Mouse (Mus musculus) limb, embryonic 15.5 days (tissue): ENCODE results near the gene Aacs. TPM values are rescaled to one million over a fixed set of nuclear protein-coding genes. Genes with fewer than 3 reads are reported as not detected.
"Not testable (repeated sequence)": the region's sequence is repeated elsewhere in the genome, so short reads cannot be mapped to it uniquely, and the experiment has no call there.

ENCODE experiments used
- ATAC-seq: fragments of 200-750 bp; cut with Nextera tagmentation; 2 replicates; pipeline ENCODE4 v1.8.0; 2017; ENCODE audit warnings: low read depth, moderate TSS enrichment; ENCODE audit not compliant: insufficient number of reproducible peaks, low FRiP score, low TSS enrichment
- H3K27ac ChIP-seq: fragments of 300-500 bp; sonication (generic); 2 replicates; pipeline ENCODE4 v1.5.1; 2015; ENCODE audit warnings: moderate library complexity, mild to moderate bottlenecking, inconsistent platforms
- H3K27me3 ChIP-seq: fragments of 300-500 bp; sonication (generic); 2 replicates; pipeline ENCODE4 v1.6.1; 2015; ENCODE audit warnings: inconsistent platforms
- H3K36me3 ChIP-seq: fragments of 300-500 bp; sonication (generic); 2 replicates; pipeline ENCODE4 v1.6.1; 2015; ENCODE audit warnings: inconsistent platforms
- H3K4me1 ChIP-seq: fragments of 300-500 bp; sonication (generic); 2 replicates; pipeline ENCODE4 v1.6.1; 2015; ENCODE audit warnings: inconsistent platforms
- H3K4me2 ChIP-seq: fragments of 300-500 bp; sonication (generic); 2 replicates; pipeline ENCODE4 v1.6.1; 2015; ENCODE audit warnings: mild to moderate bottlenecking, inconsistent platforms
- H3K4me3 ChIP-seq: fragments of 300-500 bp; sonication (generic); 2 replicates; pipeline ENCODE4 v1.5.1; 2015; ENCODE audit warnings: mild to moderate bottlenecking, inconsistent platforms
- H3K9ac ChIP-seq: fragments of 300-500 bp; sonication (generic); 2 replicates; pipeline ENCODE4 v1.6.1; 2015; ENCODE audit warnings: inconsistent platforms
- H3K9me3 ChIP-seq: fragments of 300-500 bp; sonication (generic); 2 replicates; pipeline ENCODE4 v1.6.1; 2016; ENCODE audit warnings: inconsistent platforms
- WGBS: fragments of 180-500 bp; shearing (Covaris S2); methylation state at CpG from one replicate; pipeline ENCODE4 v1.1.7; 2015; 5-methylcytosine and 5-hydroxymethylcytosine counted together
- polyA plus RNA-seq: library from polyadenylated mRNA; unstranded; fragments of >200 nt; fragmentation: Nextera tagmentation; extraction: Ambion mirVana; gene quantifications from 2 replicates; pipeline ENCODE4 v1.2.1, GENCODE M21; 2015

Gene Aacs
- polyA plus RNA-seq: 50.5 and 53.2 TPM in 2 replicates

DNA sequence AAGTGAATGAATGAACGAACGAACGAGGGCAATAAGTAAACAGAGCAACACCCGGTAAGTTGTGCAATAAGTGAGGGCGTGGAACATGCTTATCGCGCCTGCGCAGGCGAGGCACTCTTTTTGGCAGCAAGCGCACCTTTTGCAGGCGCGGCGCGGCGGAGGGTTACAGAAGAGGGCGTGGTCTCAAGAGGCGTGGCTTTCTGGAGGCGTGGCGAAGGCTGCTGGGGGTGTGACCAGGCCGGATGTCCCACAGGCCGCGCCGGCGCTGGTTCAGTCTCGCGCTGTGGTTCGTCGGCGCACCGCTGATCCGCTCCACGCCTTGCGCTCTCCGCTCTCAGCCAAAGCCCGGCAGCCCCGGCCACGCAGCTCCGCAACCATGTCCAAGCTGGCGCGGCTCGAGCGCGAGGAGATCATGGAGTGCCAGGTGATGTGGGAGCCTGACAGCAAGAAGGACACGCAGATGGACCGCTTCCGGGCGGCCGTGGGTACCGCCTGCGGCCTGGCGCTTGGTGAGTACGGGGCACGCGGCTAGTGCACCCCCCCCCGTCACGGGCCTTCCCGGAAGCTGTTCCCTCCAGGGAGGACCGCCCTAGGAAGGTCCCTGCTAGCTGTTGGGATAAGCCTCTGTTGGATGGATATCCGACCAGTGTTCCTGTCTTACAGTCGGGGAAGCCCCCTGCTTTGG, at the start of gene Aacs:
TSS of gene Aacs (plus strand) at position 214 of the 685 bp plus-strand sequence.
- Histone ChIP-seq H3K9me3 (no peaks in the 10 kb centered on the region), H3K4me3 (peak within 1 kb of the TSS; percentile 91), H3K36me3 (no peaks in the 10 kb centered on the region), H3K27me3 (no peaks in the 10 kb centered on the region), H3K4me2 (peak within 1 kb of the TSS; percentile 90), H3K4me1 (peaks cover 28% of the 10 kb centered on the region), H3K27ac (peak within 1 kb of the TSS; percentile 86), H3K9ac (peak within 1 kb of the TSS; percentile 80)
- peak; percentile 89 for ATAC-seq
- under 1% methylated on average over 58 of the region's 60 CpGs for WGBS

DNA sequence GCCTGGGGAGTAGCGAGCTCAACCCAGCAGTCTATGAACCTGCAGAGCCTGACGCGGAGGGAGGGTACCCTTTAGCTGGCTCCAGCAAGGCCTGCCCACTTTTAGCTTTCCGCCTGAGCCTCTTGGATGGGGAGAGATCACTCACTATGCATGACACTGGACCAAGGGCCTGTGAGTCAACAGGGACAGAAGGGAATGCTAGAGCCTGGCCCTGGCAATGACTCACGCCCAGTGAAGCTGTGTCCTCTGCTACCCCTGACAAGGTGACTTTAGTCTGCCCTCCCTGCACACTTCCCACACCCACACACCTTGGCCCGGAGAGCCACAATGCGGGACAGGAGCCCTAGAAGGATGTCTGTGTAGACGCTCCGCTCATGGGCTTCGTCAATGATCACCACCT, 49.3 kb upstream of the Aacs start:
- H3K4me2 ChIP-seq: no peak overlapping the region
- H3K4me3 ChIP-seq: no peak overlapping the region
- no peaks in the 10 kb centered on the region for H3K4me1 ChIP-seq
- H3K27me3 ChIP-seq: no peaks in the 10 kb centered on the region
- WGBS: 95% methylated on average over 10 of the region's 10 CpGs
- no peak overlapping the region for H3K27ac ChIP-seq
- no peak overlapping the region for H3K9ac ChIP-seq
- peaks cover 100% of the 10 kb centered on the region for H3K36me3 ChIP-seq
- ATAC-seq: no peak
- H3K9me3 ChIP-seq: no peaks in the 10 kb centered on the region

DNA sequence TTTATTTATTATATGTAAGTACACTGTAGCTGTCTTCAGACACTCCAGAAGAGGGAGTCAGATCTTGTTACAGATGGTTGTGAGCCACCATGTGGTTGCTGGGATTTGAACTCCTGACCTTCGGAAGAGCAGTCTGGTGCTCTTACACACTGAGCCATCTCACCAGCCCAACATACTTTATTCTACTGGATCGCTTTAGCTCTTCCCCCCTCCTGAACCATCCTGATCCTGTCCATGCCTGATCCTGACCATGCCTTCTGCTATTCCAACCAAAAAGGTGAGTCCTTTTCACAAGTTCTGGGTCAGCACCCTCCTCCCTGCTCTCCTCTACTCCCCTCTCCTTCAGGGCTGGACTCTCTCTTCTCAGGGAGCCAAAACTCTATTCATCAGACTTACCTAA, 43.3 kb upstream of the Aacs start:
- not testable (repeated sequence) for H3K27me3 ChIP-seq, H3K4me3 ChIP-seq, H3K27ac ChIP-seq, H3K4me2 ChIP-seq, ATAC-seq, H3K9me3 ChIP-seq, H3K9ac ChIP-seq
- peaks cover 11% of the 10 kb centered on the region for H3K4me1 ChIP-seq
- WGBS: 100% methylated on average over 2 of the region's 2 CpGs
- H3K36me3 ChIP-seq: peaks cover 46% of the 10 kb centered on the region

DNA sequence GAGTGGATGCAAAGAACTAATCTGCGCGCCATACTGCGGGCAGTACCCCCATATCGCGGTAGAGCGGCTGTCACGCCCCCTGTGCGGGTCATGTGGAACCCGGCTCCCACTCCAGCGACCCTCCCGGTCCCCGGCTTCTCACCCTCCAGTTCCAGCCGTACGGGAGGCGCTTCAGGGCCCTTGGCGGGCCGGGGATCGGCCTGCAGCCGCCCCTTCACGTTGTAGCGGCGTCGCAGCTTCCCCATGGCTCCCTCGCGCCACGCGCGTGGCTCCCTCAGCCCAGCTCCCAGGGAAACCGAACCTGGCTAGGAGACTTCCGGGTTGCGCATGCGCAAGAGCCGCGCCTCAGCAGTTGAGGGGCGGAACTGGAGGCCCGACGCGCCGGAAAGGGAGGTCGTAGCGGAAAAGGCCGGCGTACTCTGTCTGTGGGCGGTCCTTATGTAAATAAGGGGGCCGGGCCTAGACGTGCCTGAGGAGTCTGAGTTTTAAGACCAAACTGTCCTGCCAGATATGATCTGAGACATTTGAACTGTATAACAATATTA, 41.7 kb upstream of the Aacs start, which contains the start of gene Dhx37:
TSS of gene Dhx37 (minus strand) at position 329 of the 545 bp plus-strand sequence.
- peak within 1 kb of the TSS; percentile 65; the same call in 1 of the 2 replicates for H3K27ac ChIP-seq
- ATAC-seq: peak; percentile 92

DNA sequence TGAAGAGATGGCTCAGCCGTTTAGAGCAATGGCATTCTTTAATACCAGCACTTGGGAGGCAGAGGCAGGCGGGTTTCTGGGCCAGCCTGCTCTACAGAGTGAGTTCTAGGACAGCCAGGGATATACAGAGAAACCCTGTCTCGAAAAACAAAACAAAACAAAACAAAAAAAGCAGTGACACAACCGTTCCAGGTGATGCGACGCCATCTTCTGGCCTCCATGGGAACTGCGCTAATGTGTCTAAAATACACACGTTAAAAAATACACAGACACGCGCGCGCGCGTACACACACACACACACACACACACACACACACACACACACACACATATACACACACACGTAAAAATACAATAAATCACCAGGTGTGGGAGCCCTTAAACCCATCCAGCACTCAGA, 41.3 kb upstream of the Aacs start:
- 55% methylated on average over 15 of the region's 15 CpGs for WGBS
- ATAC-seq, H3K9ac ChIP-seq, H3K27me3 ChIP-seq, H3K9me3 ChIP-seq, H3K27ac ChIP-seq: not testable (repeated sequence)
- H3K4me2 ChIP-seq: peak overlapping the region; percentile 86
- peaks cover 25% of the 10 kb centered on the region for H3K36me3 ChIP-seq
- H3K4me1 ChIP-seq: peaks cover 11% of the 10 kb centered on the region
- H3K4me3 ChIP-seq: peak overlapping the region; percentile 94

More for the DNA sequence above, 41.7 kb upstream of the Aacs start, which contains the start of gene Dhx37:
- no peaks in the 10 kb centered on the region for H3K9me3 ChIP-seq
- peaks cover 30% of the 10 kb centered on the region for H3K36me3 ChIP-seq
- peak within 1 kb of the TSS; percentile 94 for H3K4me3 ChIP-seq
- no peaks in the 10 kb centered on the region for H3K27me3 ChIP-seq
- peak within 1 kb of the TSS; percentile 95 for H3K9ac ChIP-seq
- under 1% methylated on average over 46 of the region's 46 CpGs for WGBS
- H3K4me1 ChIP-seq: peaks cover 11% of the 10 kb centered on the region
- H3K4me2 ChIP-seq: peak within 1 kb of the TSS; percentile 86

DNA sequence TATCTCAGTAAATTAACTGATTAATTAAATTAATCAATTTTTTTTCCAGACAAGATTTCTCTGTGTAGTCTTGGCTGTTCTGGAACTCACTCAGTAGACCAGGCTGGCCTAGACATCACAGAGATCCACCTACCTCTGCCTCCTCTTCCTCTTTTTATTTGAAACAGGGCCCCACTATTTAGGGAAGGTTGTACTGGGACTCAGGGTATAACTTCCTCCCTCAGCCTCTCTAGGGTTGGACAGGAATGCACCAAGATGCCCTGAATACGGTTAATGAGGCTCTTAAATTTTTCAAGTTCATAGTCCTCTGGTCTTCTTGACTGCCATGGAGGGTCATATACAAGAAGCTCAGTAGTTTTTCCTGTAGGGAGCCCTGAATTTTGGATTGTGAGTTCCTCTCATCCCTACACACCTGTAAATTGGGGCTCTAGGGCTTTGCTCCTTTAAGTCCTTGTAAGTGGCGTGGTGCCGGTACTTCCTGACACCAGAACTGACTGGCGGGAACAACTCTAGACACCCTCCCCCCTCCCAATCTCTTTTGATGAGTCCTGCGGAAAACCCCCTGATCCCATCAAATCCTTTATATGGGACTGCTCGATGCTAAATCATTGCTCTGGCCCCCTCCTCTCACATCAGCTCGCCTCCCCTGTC, 34.9 kb upstream of the Aacs start:
- Histone ChIP-seq H3K27me3 (no peaks in the 10 kb centered on the region), H3K4me1 (peaks cover 22% of the 10 kb centered on the region), H3K4me2 (peak overlapping the region; percentile 88), H3K36me3 (no peaks in the 10 kb centered on the region; the same call in 1 of the 2 replicates), H3K27ac (peak overlapping the region; percentile 79), H3K9me3 (no peaks in the 10 kb centered on the region), H3K4me3 (peak overlapping the region; percentile 97), H3K9ac (peak overlapping the region; percentile 76)
- 2% methylated on average over 7 of the region's 7 CpGs for WGBS
- no peak for ATAC-seq

DNA sequence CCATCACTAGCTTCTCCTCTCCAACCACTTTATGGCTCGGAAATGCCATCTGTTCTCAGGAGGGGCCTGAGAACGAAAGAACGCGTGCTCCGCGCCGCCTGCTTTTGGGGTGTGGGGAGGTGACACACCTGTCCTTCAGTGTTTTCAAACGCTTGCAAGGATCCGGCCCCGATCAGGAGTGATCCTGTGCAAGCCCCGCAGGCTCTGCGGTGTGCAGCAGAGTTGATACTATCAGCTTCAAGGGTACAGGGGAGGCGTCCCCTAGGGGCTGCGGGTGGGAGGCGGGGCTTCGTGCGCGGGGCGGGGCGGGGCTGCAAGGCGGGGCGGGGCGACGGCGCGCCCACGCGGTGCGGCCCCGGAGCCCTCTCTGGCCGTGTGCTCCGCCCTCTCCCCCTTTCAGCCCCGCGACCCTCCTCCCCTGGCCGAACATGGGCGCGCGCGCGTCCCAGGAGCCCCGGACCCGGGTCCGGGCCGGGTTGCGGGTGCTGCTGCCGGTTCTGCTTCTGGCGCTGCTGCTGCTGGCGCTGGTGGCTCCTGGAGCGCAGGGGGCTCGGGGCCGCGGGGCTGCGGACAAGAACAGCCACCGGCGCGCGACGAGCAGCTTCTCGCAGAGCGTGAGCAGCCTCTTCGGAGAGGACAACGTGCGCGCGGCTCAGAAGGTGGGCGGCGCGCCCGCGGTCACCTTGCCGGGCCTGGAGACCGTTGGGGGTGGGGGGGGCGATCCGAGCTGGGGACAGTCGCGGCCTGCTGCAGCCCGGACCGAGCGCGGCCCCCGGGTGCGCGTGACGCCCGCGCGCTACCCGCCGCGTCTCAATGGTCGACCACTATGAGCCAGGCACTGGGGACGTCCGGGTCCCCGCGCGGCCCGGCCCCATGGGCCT, 34.1 kb upstream of the Aacs start, which contains the start of gene Bri3bp:
TSS of gene Bri3bp (plus strand) at position 335 of the 881 bp plus-strand sequence.
- Histone ChIP-seq H3K9me3 (no peaks in the 10 kb centered on the region), H3K4me2 (peak within 1 kb of the TSS; percentile 88), H3K27ac (peak within 1 kb of the TSS; percentile 79), H3K9ac (peak within 1 kb of the TSS; percentile 76), H3K27me3 (no peaks in the 10 kb centered on the region), H3K4me3 (peak within 1 kb of the TSS; percentile 97), H3K36me3 (no peaks in the 10 kb centered on the region; the same call in 1 of the 2 replicates), H3K4me1 (peaks cover 22% of the 10 kb centered on the region)
- under 1% methylated on average over 85 of the region's 97 CpGs for WGBS
- ATAC-seq: peak; percentile 82

DNA sequence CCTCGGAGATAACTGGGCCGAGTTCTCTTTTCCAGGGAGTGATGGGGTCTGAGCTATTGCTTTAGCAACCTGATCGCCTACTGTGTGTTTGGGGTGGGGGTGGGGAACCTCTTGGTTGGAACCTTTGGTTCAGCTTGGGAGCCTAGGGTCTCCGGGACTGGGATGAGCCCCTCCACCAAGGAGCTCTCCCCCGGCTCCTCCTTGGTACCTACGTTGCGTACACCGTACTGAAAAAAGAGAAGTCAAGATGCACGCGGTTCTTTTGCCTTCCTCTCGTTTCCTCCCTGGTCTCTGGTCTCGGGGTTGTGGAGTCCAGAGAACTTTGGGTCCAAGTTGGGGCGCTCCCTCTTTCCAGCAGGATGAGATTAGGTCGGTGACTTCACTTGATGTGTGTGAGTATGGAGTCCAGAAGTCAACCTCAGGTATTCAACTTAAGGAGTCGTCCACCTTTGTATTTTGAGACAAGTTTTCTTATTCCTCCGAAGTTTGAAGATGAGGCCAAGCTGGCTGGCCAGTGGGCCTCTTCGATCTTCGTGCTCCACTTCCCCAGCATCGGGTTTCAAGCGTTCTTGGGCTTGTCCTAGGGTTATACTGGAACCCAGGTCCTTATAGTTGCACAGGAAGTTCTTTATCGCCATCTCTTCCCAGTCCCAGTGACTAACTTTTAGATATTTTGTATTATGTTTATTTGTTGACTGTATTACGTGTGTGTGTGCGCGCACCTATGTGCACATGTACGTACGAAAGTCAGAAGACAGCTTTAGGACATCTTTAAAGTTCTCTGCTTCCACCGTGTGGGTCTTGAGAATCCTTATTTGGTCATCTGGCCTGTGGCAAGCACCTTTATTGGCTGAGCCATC, 33.2 kb upstream of the Aacs start:
- Histone ChIP-seq H3K9me3 (no peaks in the 10 kb centered on the region), H3K4me3 (peak overlapping the region; percentile 97), H3K9ac (peak overlapping the region; percentile 76), H3K4me2 (peak overlapping the region; percentile 88), H3K27ac (peak overlapping the region; percentile 79), H3K36me3 (no peaks in the 10 kb centered on the region; the same call in 1 of the 2 replicates), H3K4me1 (peaks cover 22% of the 10 kb centered on the region), H3K27me3 (no peaks in the 10 kb centered on the region)
- WGBS: 21% methylated on average over 27 of the region's 27 CpGs
- ATAC-seq: no peak

DNA sequence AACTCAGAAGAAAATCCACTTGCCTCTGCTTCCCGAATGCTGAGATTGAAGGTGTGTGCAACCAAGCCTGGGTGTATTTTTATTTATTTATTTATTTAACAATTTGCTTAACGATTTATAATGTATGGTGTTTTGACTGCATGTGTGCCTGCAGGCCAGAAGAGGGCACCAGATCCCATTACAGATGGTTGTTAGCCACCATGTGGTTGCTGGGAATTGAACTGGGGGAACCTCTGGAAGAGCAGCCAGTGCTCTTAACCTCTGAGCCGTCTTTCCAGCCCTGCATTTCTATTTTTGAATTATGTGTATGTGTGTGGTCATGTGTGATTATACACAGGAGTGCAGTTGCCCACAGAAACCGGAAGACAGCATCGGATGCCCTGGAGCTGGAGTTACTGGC, 32.3 kb upstream of the Aacs start:
- Histone ChIP-seq H3K4me3 (no peak overlapping the region), H3K9me3 (no peaks in the 10 kb centered on the region), H3K4me2 (no peak overlapping the region), H3K27me3 (no peaks in the 10 kb centered on the region), H3K27ac (no peak overlapping the region), H3K4me1 (peaks cover 22% of the 10 kb centered on the region), H3K36me3 (no peaks in the 10 kb centered on the region; the same call in 1 of the 2 replicates), H3K9ac (no peak overlapping the region)
- 80% methylated on average over 5 of the region's 5 CpGs for WGBS
- ATAC-seq: no peak

DNA sequence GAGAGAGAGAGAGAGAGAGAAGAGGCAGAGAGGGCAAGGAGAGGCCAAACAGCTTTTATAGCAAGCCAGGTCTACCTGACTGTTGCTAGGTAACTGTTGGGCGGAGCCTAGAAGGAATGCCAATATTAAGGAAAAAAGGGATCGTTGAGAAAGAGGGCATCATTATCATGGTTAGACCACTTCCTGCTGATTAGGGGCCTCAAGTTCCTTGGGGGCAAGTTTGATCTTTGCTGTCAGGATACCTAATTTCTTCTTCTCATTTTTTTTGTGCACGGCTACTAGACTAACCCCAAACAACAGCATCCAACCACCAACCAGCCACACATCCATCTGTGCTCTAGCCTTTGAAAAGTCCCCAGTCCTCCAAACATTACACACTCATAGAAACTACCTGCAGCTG, 31.7 kb upstream of the Aacs start:
- Histone ChIP-seq H3K4me2 (no peak overlapping the region), H3K4me3 (no peak overlapping the region), H3K9me3 (no peaks in the 10 kb centered on the region), H3K9ac (no peak overlapping the region), H3K36me3 (no peaks in the 10 kb centered on the region; the same call in 1 of the 2 replicates), H3K27me3 (no peaks in the 10 kb centered on the region), H3K4me1 (peaks cover 22% of the 10 kb centered on the region), H3K27ac (no peak overlapping the region)
- 81% methylated on average over 3 of the region's 3 CpGs for WGBS
- no peak for ATAC-seq
